In genomic region chr14:75863549-75864409, GRCm38 (mm10) we compare ENCODE assay signal across 8 mouse cellular contexts. TPM values are rescaled to one million over a fixed set of nuclear protein-coding genes. Genes with fewer than 3 reads are reported as not detected.
DNase-seq lines count a peak whose midpoint lies in the region; ATAC-seq and TF ChIP-seq lines count a peak whose summit lies in the region.

No protein-coding gene starts in this region.

- no peaks in the 10 kb centered on the region for H3K27me3 ChIP-seq in hindbrain, embryonic 14.5 days (ENCODE audit: control insufficient read depth, insufficient read depth, low read length)
- no peaks in the 10 kb centered on the region for H3K27me3 ChIP-seq in liver, embryonic 11.5 days (replicated peaks; ENCODE audit: control insufficient read depth, insufficient read depth, low read length)

- no peak for TF ChIP-seq CTCF in gastrocnemius, adult 2 months (IDR thresholded peaks at IDR 0.05)

- 7% methylated on average over 7 of the region's 7 CpGs for WGBS in hindbrain, embryonic 14.5 days
- 39% methylated on average over 7 of the region's 7 CpGs for WGBS in liver, embryonic 11.5 days

- peak overlapping the region; percentile 82 for H3K27ac ChIP-seq in gastrocnemius, adult 2 months
- H3K27ac ChIP-seq in hindbrain, embryonic 14.5 days, result peak overlapping the region; percentile 14; the same call in 1 of the 2 replicates
- H3K27ac ChIP-seq in liver, embryonic 11.5 days (ENCODE audit: low read depth, low read length), result peak overlapping the region; percentile 38; the same call in 1 of the 2 replicates

- H3K9ac ChIP-seq in hindbrain, embryonic 14.5 days, result no peak overlapping the region
- no peak overlapping the region for H3K9ac ChIP-seq in liver, embryonic 11.5 days (ENCODE audit: low read depth, low read length)

- intact Hi-C loops in gastrocnemius, adult 2 months (cut with DNase I), result no loop called here

- H3K9me3 ChIP-seq in hindbrain, embryonic 14.5 days (ENCODE audit: control insufficient read depth, low read length), result no peaks in the 10 kb centered on the region
- no peaks in the 10 kb centered on the region for H3K9me3 ChIP-seq in liver, embryonic 11.5 days (ENCODE audit: control insufficient read depth, low read length)

- no peaks in the 10 kb centered on the region for H3K36me3 ChIP-seq in hindbrain, embryonic 14.5 days (replicated peaks; ENCODE audit: control insufficient read depth, insufficient read depth)
- H3K36me3 ChIP-seq in liver, embryonic 11.5 days (ENCODE audit: control insufficient read depth, insufficient read depth, low read length), result no peaks in the 10 kb centered on the region

- H3K4me1 ChIP-seq in hindbrain, embryonic 14.5 days (replicated peaks; ENCODE audit: control insufficient read depth, insufficient read depth, low read length), result peaks cover 9% of the 10 kb centered on the region; the same call in 1 of the 2 replicates
- no peaks in the 10 kb centered on the region for H3K4me1 ChIP-seq in liver, embryonic 11.5 days (replicated peaks; ENCODE audit: control insufficient read depth, insufficient read depth, low read length)

- DNase-seq in spleen, postnatal 36 days (ENCODE audit: low spot score in 2 of 2), result peak; percentile 9 to 13
- no peak for DNase-seq in spleen, adult 12 weeks (ENCODE audit: low spot score)
- peak; percentile 80 for DNase-seq in gastrocnemius, adult 2 months
- DNase-seq in hindbrain, embryonic 14.5 days (ENCODE audit: low spot score), result peak; percentile 42
- DNase-seq in liver, embryonic 11.5 days (ENCODE audit: low spot score), result no peak
- no peak for DNase-seq in left cerebral cortex, adult 8-10 months (ENCODE audit: low spot score in 2 of 2)
- no peak for DNase-seq in cerebellum, adult 11-12 months

- peak; percentile 82 for ATAC-seq in hindbrain, embryonic 14.5 days (ENCODE audit: low FRiP score)
- peak; percentile 56; the same call in 1 of the 2 replicates for ATAC-seq in liver, embryonic 11.5 days (replicated peaks; ENCODE audit: low FRiP score)
- ATAC-seq in monocyte, adult 5-6 weeks (replicated peaks; ENCODE audit: insufficient number of reproducible peaks, low FRiP score, low TSS enrichment, poor library complexity, severe bottlenecking), result peak; percentile 84

- no peak overlapping the region for H3K4me2 ChIP-seq in hindbrain, embryonic 14.5 days (replicated peaks)
- H3K4me2 ChIP-seq in liver, embryonic 11.5 days, result no peak overlapping the region

- H3K4me3 ChIP-seq in gastrocnemius, adult 2 months, result peak overlapping the region; percentile 38
- no peak overlapping the region for H3K4me3 ChIP-seq in hindbrain, embryonic 14.5 days (replicated peaks; ENCODE audit: low read length)
- H3K4me3 ChIP-seq in liver, embryonic 11.5 days (ENCODE audit: low read depth, low read length), result no peak overlapping the region

RNA-seq across cellular contexts. Expression of gene Tpt1, which starts 18.9 kb away (rescaled TPM):
- 1,000 to 10,000 TPM; 3,630 to 4,350 TPM for total RNA-seq in gastrocnemius, adult 2 months (2021)
- 775 and 871 TPM in 2 replicates for polyA plus RNA-seq in hindbrain, embryonic 14.5 days (2014; fragmentation: Nextera tagmentation; extraction: Ambion mirVana)
- 946 and 1,034 TPM in 2 replicates for polyA plus RNA-seq in liver, embryonic 11.5 days (2014; fragmentation: Nextera tagmentation; extraction: Ambion mirVana)
- 1,522 to 2,093 TPM (median 2,001 TPM) in 3 replicates for total RNA-seq in monocyte, adult 5-6 weeks (2017)
- 1,000 to 10,000 TPM in 2 of 4 experiments, 100 to 1,000 TPM in 2; 980 to 1,027 (median 1,005) TPM for total RNA-seq in left cerebral cortex, adult 8-10 months (2022)

Comparison
In these comparisons a context has a peak if more than half of its experiments do, and no peak if none do; other contexts are left out.
1. DNase-seq: peak in spleen, postnatal 36 days (2 of 2), gastrocnemius, adult 2 months (single experiment) and hindbrain, embryonic 14.5 days (single experiment); none in spleen, adult 12 weeks (single experiment), liver, embryonic 11.5 days (single experiment), left cerebral cortex, adult 8-10 months (0 of 2) and cerebellum, adult 11-12 months (single experiment).
2. H3K27ac ChIP-seq: peak in every context shown above with its lines; median percentile 82 in gastrocnemius, adult 2 months; 38 in liver, embryonic 11.5 days; 14 in hindbrain, embryonic 14.5 days.
3. Peak in every context shown above with its lines, with median percentiles within 50 percentile points of each other: ATAC-seq.